Mouse (Mus musculus) kidney, adult 2 months (tissue): Measurements from ENCODE around the gene Arid1b. TPM values are rescaled to one million over a fixed set of nuclear protein-coding genes. Genes with fewer than 3 reads are reported as not detected.

Experiments
- DNase-seq: peaks from one replicate; pipeline ENCODE4 v3.0.0; 2021
- H3K27ac ChIP-seq: fragments of 200-500 bp; 2 replicates; pipeline ENCODE4 v1.5.1; 2012; ENCODE audit warnings: low read depth, low read length, control low read depth, inconsistent platforms; ENCODE audit not compliant: insufficient read depth
- H3K27me3 ChIP-seq: fragments of 200-500 bp; replicated peaks from 2 replicates; pipeline ENCODE4 v1.6.1; 2012; ENCODE audit warnings: mild to moderate bottlenecking, moderate library complexity, low read length, inconsistent platforms; ENCODE audit not compliant: control insufficient read depth, insufficient read depth
- H3K36me3 ChIP-seq: fragments of 200-500 bp; 2 replicates; pipeline ENCODE4 v1.6.1; 2012; ENCODE audit warnings: mild to moderate bottlenecking, moderate library complexity, low read length, inconsistent platforms; ENCODE audit not compliant: control insufficient read depth, insufficient read depth
- H3K4me1 ChIP-seq: fragments of 200-500 bp; 2 replicates; pipeline ENCODE4 v1.6.1; 2011; ENCODE audit warnings: low read length; ENCODE audit not compliant: control insufficient read depth, insufficient read depth
- H3K4me3 ChIP-seq: fragments of 200-500 bp; 2 replicates; pipeline ENCODE4 v1.5.1; 2011; ENCODE audit warnings: mild to moderate bottlenecking, low read depth, low read length, control low read depth; ENCODE audit not compliant: insufficient read depth
- CTCF ChIP-seq: fragments of 200-500 bp; conservative IDR thresholded peaks from 2 replicates; pipeline ENCODE4 v1.5.1; 2011; ENCODE audit warnings: low read depth, mild to moderate bottlenecking, control low read depth, low read length, moderate library complexity, mixed read lengths; ENCODE audit not compliant: insufficient read depth, insufficient read length
- POLR2A ChIP-seq: fragments of 200-500 bp; IDR thresholded peaks from one replicate; pipeline ENCODE4 v1.6.1; 2011; ENCODE audit warnings: low read depth, low read length, control low read depth
- WGBS: fragments of 180-500 bp; shearing (Covaris S2); methylation state at CpG from one replicate; pipeline ENCODE4 v1.1.7; 2018; 5-methylcytosine and 5-hydroxymethylcytosine counted together
- polyA plus RNA-seq: library from polyadenylated mRNA; depleted of rRNA; stranded (reverse); fragments of >200 nt; gene quantifications from 2 replicates; pipeline ENCODE4 v1.2.3, GENCODE M21; 2012

Arid1b gene
- polyA plus RNA-seq, 1 experiment, result 20.6 TPM

DNA sequence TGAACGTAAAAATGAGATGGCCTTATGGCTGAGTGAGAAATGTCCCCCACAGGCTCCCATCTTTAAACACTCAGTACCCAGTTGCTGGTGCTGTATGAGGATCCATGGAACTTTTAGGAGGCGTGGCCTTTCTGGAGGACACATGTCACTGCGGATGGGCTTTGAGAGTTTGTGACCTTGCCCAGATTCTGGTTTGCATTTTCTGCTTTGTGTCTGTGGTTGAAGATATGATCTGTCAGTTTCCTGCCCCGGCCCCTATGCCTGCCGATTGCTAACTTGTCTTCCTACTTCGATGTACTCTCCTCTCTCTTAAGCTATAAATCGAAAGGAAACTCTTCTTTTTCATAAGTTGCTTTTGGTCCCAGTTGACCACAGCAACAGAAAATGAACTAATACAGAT, 14.0 kb upstream of the Arid1b start:
- Histone ChIP-seq H3K27me3 (no peaks in the 10 kb centered on the region), H3K4me3 (no peak overlapping the region), H3K4me1 (no peaks in the 10 kb centered on the region), H3K27ac (no peak overlapping the region), H3K36me3 (no peaks in the 10 kb centered on the region)
- 86% methylated on average over 7 of the region's 7 CpGs for WGBS
- no peak for DNase-seq
- no peak for TF ChIP-seq CTCF
- TF ChIP-seq POLR2A, result no peak

DNA sequence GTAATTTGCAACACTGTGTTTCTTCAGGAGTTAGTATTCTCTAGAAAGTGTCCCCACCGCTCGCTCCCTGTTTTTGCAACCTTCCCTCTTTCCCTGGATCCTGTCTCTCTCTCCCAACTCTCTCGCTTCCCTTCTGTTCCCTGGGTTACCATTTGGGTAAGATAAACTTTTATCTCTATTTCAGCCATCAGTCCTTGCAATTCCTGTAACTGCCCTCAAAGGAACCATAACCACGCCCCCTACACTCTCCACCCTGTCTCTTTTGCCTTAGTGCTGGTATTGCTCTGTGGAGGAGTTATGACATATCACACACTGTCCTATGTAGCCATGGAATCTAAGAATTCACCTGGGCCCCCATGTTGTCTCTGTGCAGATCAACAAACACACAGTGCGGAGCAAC, 11.3 kb upstream of the Arid1b start:
- Histone ChIP-seq H3K27ac (no peak overlapping the region), H3K36me3 (no peaks in the 10 kb centered on the region), H3K27me3 (no peaks in the 10 kb centered on the region), H3K4me1 (no peaks in the 10 kb centered on the region), H3K4me3 (no peak overlapping the region)
- 96% methylated on average over 5 of the region's 5 CpGs for WGBS
- TF ChIP-seq POLR2A (no peak), CTCF (no peak)
- no peak for DNase-seq

DNA sequence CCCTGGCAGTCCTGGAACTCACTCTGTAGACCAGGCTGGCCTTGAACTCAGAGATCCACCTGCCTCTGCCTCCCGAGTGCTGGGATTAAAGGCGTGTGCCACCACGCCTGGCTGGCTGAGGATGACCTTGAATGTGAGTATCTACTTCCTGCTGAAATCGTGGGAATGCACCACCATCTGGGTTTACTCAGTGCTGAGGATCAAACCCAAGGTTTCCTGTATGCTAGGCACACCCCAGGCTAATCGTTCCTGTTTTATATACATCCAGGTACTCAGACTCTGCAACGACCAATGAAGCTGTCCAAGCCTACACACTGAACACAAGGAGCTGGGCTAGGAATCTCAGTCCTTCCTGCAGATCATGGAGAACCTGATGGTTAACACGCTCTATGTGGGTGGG, 9.4 kb upstream of the Arid1b start:
- Histone ChIP-seq H3K27ac (no peak overlapping the region), H3K4me1 (no peaks in the 10 kb centered on the region), H3K4me3 (no peak overlapping the region), H3K27me3 (no peaks in the 10 kb centered on the region), H3K36me3 (no peaks in the 10 kb centered on the region)
- DNase-seq, result no peak
- 81% methylated on average over 7 of the region's 7 CpGs for WGBS
- no peak for TF ChIP-seq POLR2A
- TF ChIP-seq CTCF, result no peak

DNA sequence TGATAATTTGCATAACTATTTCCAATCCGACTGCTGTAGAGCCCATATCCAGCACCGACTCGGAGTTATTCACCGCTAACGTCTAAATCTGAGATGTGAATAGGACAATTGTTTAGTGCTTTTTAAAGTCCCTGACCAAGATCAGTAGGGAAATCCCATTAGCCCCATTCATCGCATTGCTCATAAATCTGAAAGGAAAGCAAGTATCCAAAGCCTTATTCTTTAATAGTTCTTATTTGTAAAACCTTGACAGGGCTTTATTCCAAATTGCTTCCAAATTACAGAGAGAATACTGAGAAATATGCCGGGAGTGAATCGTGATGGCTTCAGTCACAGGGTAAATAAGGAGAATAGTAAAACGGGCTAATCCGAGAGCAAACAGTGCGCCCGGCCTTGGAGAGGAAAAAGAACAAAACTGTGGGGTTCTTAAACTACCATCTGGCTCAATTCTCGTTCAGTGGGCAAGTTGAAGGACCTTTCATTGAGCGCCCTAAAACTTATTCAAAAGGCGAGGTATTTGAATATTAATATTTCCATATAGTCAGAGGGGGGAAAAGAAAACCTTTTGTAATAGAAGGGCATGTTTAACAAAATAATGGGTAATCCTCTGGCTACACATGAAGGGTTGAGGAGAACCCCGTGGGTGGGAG, 3.1 kb upstream of the Arid1b start:
- TF ChIP-seq CTCF (no peak), POLR2A (no peak)
- H3K36me3 ChIP-seq, result no peaks in the 10 kb centered on the region
- H3K27me3 ChIP-seq, result no peaks in the 10 kb centered on the region
- no peak overlapping the region for H3K4me3 ChIP-seq
- WGBS, result 84% methylated on average over 16 of the region's 16 CpGs
- peaks cover 5% of the 10 kb centered on the region; the same call in 1 of the 2 replicates for H3K4me1 ChIP-seq
- no peak for DNase-seq
- H3K27ac ChIP-seq, result no peak overlapping the region

DNA sequence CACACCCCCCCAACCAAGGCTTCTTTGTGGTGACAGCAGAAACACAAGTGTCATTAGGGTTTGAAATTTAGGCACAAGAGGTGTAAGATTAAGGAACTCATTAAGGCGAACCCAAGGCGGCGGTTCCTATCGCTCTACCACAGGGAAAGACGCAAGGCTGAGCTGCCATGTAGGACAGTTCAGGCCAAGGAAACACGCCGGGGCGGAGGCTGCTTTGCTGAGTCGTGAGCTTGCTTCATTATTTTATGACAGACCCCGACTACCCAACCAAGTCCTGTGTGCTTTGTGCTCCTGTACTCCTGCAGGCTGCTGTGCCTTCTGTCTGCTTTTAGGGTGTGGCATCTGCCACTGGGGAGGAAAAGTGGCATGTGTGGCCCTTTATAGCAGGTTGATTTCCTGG, 2.5 kb upstream of the Arid1b start:
- no peak for DNase-seq
- no peak for TF ChIP-seq POLR2A
- no peak for TF ChIP-seq CTCF
- H3K4me1 ChIP-seq, result peaks cover 5% of the 10 kb centered on the region; the same call in 1 of the 2 replicates
- H3K27me3 ChIP-seq, result no peaks in the 10 kb centered on the region; the same call in 1 of the 2 replicates
- no peaks in the 10 kb centered on the region for H3K36me3 ChIP-seq
- no peak overlapping the region for H3K27ac ChIP-seq
- no peak overlapping the region for H3K4me3 ChIP-seq
- 90% methylated on average over 10 of the region's 10 CpGs for whole genome bisulfite sequencing

- Histone ChIP-seq H3K36me3 (no peaks in the 10 kb centered on the region), H3K4me3 (peak overlapping the region; percentile 81), H3K27me3 (no peaks in the 10 kb centered on the region; the same call in 1 of the 2 replicates), H3K27ac (peak overlapping the region; percentile 100), H3K4me1 (peaks cover 5% of the 10 kb centered on the region; the same call in 1 of the 2 replicates)
- TF ChIP-seq CTCF, result no peak
- TF ChIP-seq POLR2A, result no peak
- DNase-seq, result no peak
- 4% methylated on average over 9 of the region's 9 CpGs for WGBS
Observed at GRCm38 (mm10) chr17:4993497-4993839, 664 bp upstream of the Arid1b start.

DNA sequence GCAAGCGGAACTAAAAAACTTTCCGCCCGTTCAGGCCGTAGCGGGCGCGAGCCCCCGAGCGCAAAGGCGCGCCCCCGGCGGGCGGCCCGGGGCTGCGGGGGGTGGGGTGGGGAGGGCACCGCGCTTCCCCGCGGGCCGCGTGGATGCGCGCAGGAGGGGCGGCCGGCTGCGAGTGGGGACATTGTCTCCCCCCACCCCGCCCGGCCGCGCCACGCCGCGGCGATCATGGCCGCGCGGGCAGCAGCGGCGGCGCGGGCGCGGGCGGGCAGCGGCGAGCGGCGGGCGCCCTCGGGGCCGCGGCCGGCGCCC, 326 bp downstream of the Arid1b start:
- WGBS, result 8% methylated on average over 52 of the region's 55 CpGs

DNA sequence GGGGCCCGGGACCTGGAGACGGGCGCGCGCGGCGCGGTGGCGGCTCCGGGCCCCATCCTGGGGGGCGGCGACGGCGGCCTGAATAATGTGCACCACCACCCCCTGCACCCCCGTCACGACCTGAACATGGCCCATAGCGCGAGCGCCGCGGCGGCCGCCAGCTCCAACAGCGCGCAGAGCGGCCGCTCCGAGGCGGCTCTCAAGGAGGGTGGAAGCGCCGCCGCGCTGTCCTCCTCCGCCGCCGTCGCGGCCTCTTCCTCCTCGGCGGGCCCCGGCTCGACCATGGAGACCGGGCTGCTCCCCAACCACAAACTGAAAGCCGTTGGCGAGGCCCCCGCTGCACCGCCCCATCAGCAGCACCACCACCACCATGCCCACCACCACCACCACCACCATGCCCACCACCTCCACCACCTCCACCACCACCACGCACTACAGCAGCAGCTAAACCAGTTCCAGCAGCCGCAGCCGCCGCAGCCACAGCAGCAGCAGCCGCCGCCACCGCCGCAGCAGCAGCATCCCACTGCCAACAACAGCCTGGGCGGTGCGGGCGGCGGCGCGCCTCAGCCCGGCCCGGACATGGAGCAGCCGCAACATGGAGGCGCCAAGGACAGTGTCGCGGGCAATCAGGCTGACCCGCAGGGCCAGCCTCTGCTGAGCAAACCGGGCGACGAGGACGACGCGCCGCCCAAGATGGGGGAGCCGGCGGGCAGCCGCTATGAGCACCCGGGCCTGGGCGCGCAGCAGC, 855 bp downstream of the Arid1b start:
- Histone ChIP-seq H3K27me3 (no peaks in the 10 kb centered on the region; the same call in 1 of the 2 replicates), H3K36me3 (no peaks in the 10 kb centered on the region), H3K27ac (peak overlapping the region; percentile 95), H3K4me1 (peaks cover 8% of the 10 kb centered on the region), H3K4me3 (peak overlapping the region; percentile 81)
- TF ChIP-seq POLR2A, result no peak
- no peak for TF ChIP-seq CTCF
- DNase-seq, result peak; percentile 70
- WGBS, result under 1% methylated on average over 80 of the region's 81 CpGs

More for the DNA sequence above, 326 bp downstream of the Arid1b start:
- Histone ChIP-seq H3K36me3 (no peaks in the 10 kb centered on the region), H3K4me1 (peaks cover 5% of the 10 kb centered on the region; the same call in 1 of the 2 replicates), H3K27ac (peak overlapping the region; percentile 100), H3K27me3 (no peaks in the 10 kb centered on the region; the same call in 1 of the 2 replicates), H3K4me3 (peak overlapping the region; percentile 81)
- TF ChIP-seq CTCF (no peak), POLR2A (no peak)
- no peak for DNase-seq
